In the genomic region with DNA sequence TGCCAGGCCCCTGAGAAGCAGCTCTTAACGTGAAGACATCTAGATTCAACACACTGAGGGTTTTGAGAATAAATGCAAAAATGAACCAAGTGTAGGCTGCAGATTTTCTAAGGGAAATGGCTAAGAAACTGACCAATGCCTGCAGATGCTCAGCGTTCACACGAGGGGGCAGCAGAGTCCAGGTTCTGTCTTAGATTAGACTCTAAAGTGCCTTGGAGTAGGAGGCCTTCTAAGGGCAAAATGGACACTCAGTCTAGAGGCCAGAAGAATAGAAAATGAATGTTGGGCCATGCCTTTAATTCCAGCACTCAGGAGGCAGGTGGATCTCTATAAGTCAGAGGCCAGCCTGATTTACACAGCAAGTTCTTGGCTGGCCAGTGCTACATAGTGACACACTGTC, we compare ENCODE assay signal across 10 mouse cellular contexts. TPM values are rescaled to one million over a fixed set of nuclear protein-coding genes. Genes with fewer than 3 reads are reported as not detected.
DNase-seq lines count a peak whose midpoint lies in the region; ATAC-seq lines count a peak whose summit lies in the region.
"Had no signal": no experiment of that assay in that cellular context is flagged by ENCODE, and none has a peak within 500 bp of the region (broad histone marks: within the 10 kb centered on the region; RNA-seq: fewer than 3 reads in every experiment).

No protein-coding gene starts in this region.

- no peak overlapping the region for H3K4me3 ChIP-seq in hindbrain, embryonic 10.5 days
- H3K4me3 ChIP-seq in hindbrain, embryonic 13.5 days = no peak overlapping the region
- no peak overlapping the region for H3K4me3 ChIP-seq in embryonic facial prominence, embryonic 10.5 days
- H3K4me3 ChIP-seq in kidney, embryonic 16.5 days (ENCODE audit: low read length) = no peak overlapping the region
- H3K4me3 ChIP-seq: erythroblast, embryonic 14.5 days; megakaryocyte, embryonic 14.5 days had no signal

- H3K4me1 ChIP-seq in hindbrain, embryonic 10.5 days (replicated peaks) = no peaks in the 10 kb centered on the region
- H3K4me1 ChIP-seq in hindbrain, embryonic 13.5 days (replicated peaks) = peaks cover 7% of the 10 kb centered on the region
- H3K4me1 ChIP-seq in embryonic facial prominence, embryonic 10.5 days = peaks cover 12% of the 10 kb centered on the region
- peaks cover 8% of the 10 kb centered on the region for H3K4me1 ChIP-seq in kidney, embryonic 16.5 days (ENCODE audit: insufficient read depth, low read length)

- H3K4me2 ChIP-seq in hindbrain, embryonic 13.5 days = no peak overlapping the region
- H3K4me2 ChIP-seq in kidney, embryonic 16.5 days (replicated peaks; ENCODE audit: low read depth, low read length) = no peak overlapping the region

- H3K9me3 ChIP-seq in hindbrain, embryonic 10.5 days = peaks cover 6% of the 10 kb centered on the region; the same call in 1 of the 2 replicates
- H3K9me3 ChIP-seq in hindbrain, embryonic 13.5 days = no peaks in the 10 kb centered on the region
- peaks cover under 1% of the 10 kb centered on the region; the same call in 1 of the 2 replicates for H3K9me3 ChIP-seq in embryonic facial prominence, embryonic 10.5 days
- no peaks in the 10 kb centered on the region for H3K9me3 ChIP-seq in kidney, embryonic 16.5 days (ENCODE audit: low read length)

- ATAC-seq in hindbrain, embryonic 13.5 days (ENCODE audit: low FRiP score) = no peak
- peak; percentile 69 for ATAC-seq in CD4-positive, CD25-positive, alpha-beta regulatory T cell, adult 4 months
- peak; percentile 42; the same call in 1 of the 2 replicates for ATAC-seq in kidney, embryonic 16.5 days (ENCODE audit: low FRiP score, low TSS enrichment)
- peak; percentile 84 for ATAC-seq in megakaryocyte, adult 5-6 weeks (ENCODE audit: poor library complexity, severe bottlenecking)

- no peaks in the 10 kb centered on the region for H3K36me3 ChIP-seq in hindbrain, embryonic 10.5 days
- no peaks in the 10 kb centered on the region for H3K36me3 ChIP-seq in hindbrain, embryonic 13.5 days
- no peaks in the 10 kb centered on the region for H3K36me3 ChIP-seq in embryonic facial prominence, embryonic 10.5 days (replicated peaks)
- H3K36me3 ChIP-seq in kidney, embryonic 16.5 days (ENCODE audit: insufficient read depth, low read length) = no peaks in the 10 kb centered on the region

- no peak overlapping the region for H3K27ac ChIP-seq in hindbrain, embryonic 10.5 days
- no peak overlapping the region for H3K27ac ChIP-seq in hindbrain, embryonic 13.5 days
- H3K27ac ChIP-seq in embryonic facial prominence, embryonic 10.5 days (replicated peaks) = no peak overlapping the region
- no peak overlapping the region for H3K27ac ChIP-seq in kidney, embryonic 16.5 days (ENCODE audit: low read length)

- H3K27me3 ChIP-seq in hindbrain, embryonic 10.5 days (ENCODE audit: insufficient read depth, poor library complexity, severe bottlenecking) = 0 out of 2 replicates have a peak, but pooled peaks cover 3% of the 10 kb centered on the region
- H3K27me3 ChIP-seq in hindbrain, embryonic 13.5 days = 0 out of 2 replicates have a peak, but pooled peaks cover 10% of the 10 kb centered on the region
- H3K27me3 ChIP-seq in embryonic facial prominence, embryonic 10.5 days (replicated peaks; ENCODE audit: low read depth, poor library complexity, severe bottlenecking) = no peaks in the 10 kb centered on the region
- no peaks in the 10 kb centered on the region for H3K27me3 ChIP-seq in kidney, embryonic 16.5 days (ENCODE audit: insufficient read depth, low read length)

- 0% methylated on average over 3 of the region's 3 CpGs for WGBS in hindbrain, embryonic 10.5 days
- WGBS in hindbrain, embryonic 13.5 days = 2% methylated on average over 3 of the region's 3 CpGs
- WGBS in embryonic facial prominence, embryonic 10.5 days = under 1% methylated on average over 3 of the region's 3 CpGs
- WGBS in kidney, embryonic 16.5 days = under 1% methylated on average over 3 of the region's 3 CpGs

- no peak overlapping the region for H3K9ac ChIP-seq in hindbrain, embryonic 13.5 days
- H3K9ac ChIP-seq in kidney, embryonic 16.5 days (replicated peaks; ENCODE audit: low read length) = no peak overlapping the region

- peak; percentile 62 for DNase-seq in hindbrain, embryonic 10.5 days (ENCODE audit: low spot score)
- DNase-seq in adrenal gland, postnatal 14 days = peak; percentile 81
- peak; percentile 69 for DNase-seq in embryonic facial prominence, embryonic 10.5 days (ENCODE audit: low spot score)
- peak; percentile 76 for DNase-seq in testis, postnatal 10 days (ENCODE audit: low spot score)

RNA-seq across cellular contexts. Expression of gene Trim56, which starts 15.5 kb away (rescaled TPM):
- polyA plus RNA-seq in hindbrain, embryonic 10.5 days (2016; fragmentation: Nextera tagmentation; extraction: Ambion mirVana) = 5.2 and 5.4 TPM in 2 replicates
- polyA plus RNA-seq in hindbrain, embryonic 13.5 days (2015; fragmentation: Nextera tagmentation; extraction: Ambion mirVana) = 2.4 and 2.8 TPM in 2 replicates
- polyA plus RNA-seq in CD4-positive, CD25-positive, alpha-beta regulatory T cell, adult 4 months (2017; shearing (Covaris generic)) = 10 to 100 TPM; 15.1 to 18.5 TPM
- 38.1 and 39.8 TPM in 2 replicates for total RNA-seq in adrenal gland, postnatal 14 days (2021)
- 3.7 and 3.8 TPM in 2 replicates for polyA plus RNA-seq in embryonic facial prominence, embryonic 10.5 days (2016; fragmentation: Nextera tagmentation; extraction: Ambion mirVana)
- 9.4 and 11.9 TPM in 2 replicates for polyA plus RNA-seq in kidney, embryonic 16.5 days (2015; fragmentation: Nextera tagmentation; extraction: Ambion mirVana)
- 12.4 and 13.5 TPM in 2 replicates for total RNA-seq in megakaryocyte, adult 5-6 weeks (2015)
- total RNA-seq in megakaryocyte, adult 5-6 weeks (2017) = 28.7 and 32.4 TPM in 2 replicates

RNA-seq across cellular contexts. Expression of gene Muc3, which starts 17.6 kb away (rescaled TPM):
- polyA plus RNA-seq in hindbrain, embryonic 10.5 days (2016; fragmentation: Nextera tagmentation; extraction: Ambion mirVana) = not detected in 2 replicates
- polyA plus RNA-seq in hindbrain, embryonic 13.5 days (2015; fragmentation: Nextera tagmentation; extraction: Ambion mirVana) = not detected in 2 replicates
- polyA plus RNA-seq in CD4-positive, CD25-positive, alpha-beta regulatory T cell, adult 4 months (2017; shearing (Covaris generic)) = not detected
- total RNA-seq in adrenal gland, postnatal 14 days (2021) = not detected in 2 replicates
- not detected in 2 replicates for polyA plus RNA-seq in embryonic facial prominence, embryonic 10.5 days (2016; fragmentation: Nextera tagmentation; extraction: Ambion mirVana)
- not detected in 2 replicates for polyA plus RNA-seq in kidney, embryonic 16.5 days (2015; fragmentation: Nextera tagmentation; extraction: Ambion mirVana)
- not detected in 2 replicates for total RNA-seq in megakaryocyte, adult 5-6 weeks (2015)
- not detected in 2 replicates for total RNA-seq in megakaryocyte, adult 5-6 weeks (2017)
- polyA plus RNA-seq: erythroblast, embryonic 14.5 days had no signal

RNA-seq across cellular contexts. Expression of gene Serpine1, which starts 59.4 kb away (rescaled TPM):
- not detected in 2 replicates for polyA plus RNA-seq in hindbrain, embryonic 10.5 days (2016; fragmentation: Nextera tagmentation; extraction: Ambion mirVana)
- polyA plus RNA-seq in hindbrain, embryonic 13.5 days (2015; fragmentation: Nextera tagmentation; extraction: Ambion mirVana) = 0.06 and 0.16 TPM in 2 replicates
- under 1 TPM in 1 of 2 experiments, not detected in 1; 0.20 TPM for polyA plus RNA-seq in CD4-positive, CD25-positive, alpha-beta regulatory T cell, adult 4 months (2017; shearing (Covaris generic))
- total RNA-seq in adrenal gland, postnatal 14 days (2021) = 2.0 and 2.6 TPM in 2 replicates
- polyA plus RNA-seq in embryonic facial prominence, embryonic 10.5 days (2016; fragmentation: Nextera tagmentation; extraction: Ambion mirVana) = 0.12 TPM in 1 of 2 replicates, not detected in the other
- 0.29 and 0.53 TPM in 2 replicates for polyA plus RNA-seq in kidney, embryonic 16.5 days (2015; fragmentation: Nextera tagmentation; extraction: Ambion mirVana)
- not detected in 2 replicates for total RNA-seq in megakaryocyte, adult 5-6 weeks (2015)
- not detected in 2 replicates for total RNA-seq in megakaryocyte, adult 5-6 weeks (2017)
- polyA plus RNA-seq: erythroblast, embryonic 14.5 days had no signal
